Mouse (Mus musculus) liver, postnatal 0 days (tissue): Measurements from ENCODE around the gene Golph3l. TPM values are rescaled to one million over a fixed set of nuclear protein-coding genes. Genes with fewer than 3 reads are reported as not detected.

Source experiments
- ATAC-seq: fragments of 200-750 bp; cut with Nextera tagmentation; 2 replicates; pipeline ENCODE4 v1.8.0; 2017; ENCODE audit warnings: mild to moderate bottlenecking, moderate library complexity
- DNase-seq: peaks from one replicate; pipeline ENCODE4 v3.0.0-alpha.2; 2016
- H3K27ac ChIP-seq: fragments of 300-500 bp; sonication (generic); 2 replicates; pipeline ENCODE4 v1.5.1; 2014; ENCODE audit warnings: antibody characterized with exemption, moderate library complexity, mild to moderate bottlenecking, low read depth
- H3K27me3 ChIP-seq: fragments of 300-500 bp; sonication (generic); 2 replicates; pipeline ENCODE4 v1.6.1; 2014; ENCODE audit warnings: low read length, control low read depth, mixed read lengths; ENCODE audit not compliant: insufficient read depth
- H3K36me3 ChIP-seq: fragments of 300-500 bp; sonication (generic); replicated peaks from 2 replicates; pipeline ENCODE4 v1.6.1; 2014; ENCODE audit warnings: mild to moderate bottlenecking, control low read depth, low read length, moderate library complexity, mixed read lengths; ENCODE audit not compliant: insufficient read depth
- H3K4me1 ChIP-seq: fragments of 300-500 bp; sonication (generic); 2 replicates; pipeline ENCODE4 v1.6.1; 2014; ENCODE audit warnings: antibody characterized with exemption, mild to moderate bottlenecking, control low read depth; ENCODE audit not compliant: insufficient read depth
- H3K4me2 ChIP-seq: fragments of 300-500 bp; sonication (generic); 2 replicates; pipeline ENCODE4 v1.6.1; 2014; ENCODE audit warnings: low read depth, mild to moderate bottlenecking, low read length, moderate library complexity, mixed read lengths
- H3K4me3 ChIP-seq: fragments of 300-500 bp; sonication (generic); 2 replicates; pipeline ENCODE4 v1.5.1; 2014; ENCODE audit warnings: low read depth, low read length
- H3K9ac ChIP-seq: fragments of 300-500 bp; sonication (generic); replicated peaks from 2 replicates; pipeline ENCODE4 v1.6.1; 2014; ENCODE audit warnings: mild to moderate bottlenecking, moderate library complexity
- H3K9me3 ChIP-seq: fragments of 300-500 bp; sonication (generic); 2 replicates; pipeline ENCODE4 v1.6.1; 2016; ENCODE audit warnings: mild to moderate bottlenecking, control low read depth, low read length, mixed read lengths
- CTCF ChIP-seq: sonication (generic); IDR thresholded peaks from 2 replicates; pipeline ENCODE4 v1.5.1; 2016; ENCODE audit warnings: antibody characterized with exemption, low read depth
- EP300 ChIP-seq: IDR thresholded peaks from 2 replicates; pipeline ENCODE4 v1.6.1; 2016; ENCODE audit warnings: antibody characterized with exemption, low read depth, mild to moderate bottlenecking
- WGBS: fragments of 180-500 bp; shearing (Covaris S2); extraction: QIAGEN DNeasy Blood & Tissue Kit; methylation state at CpG from one replicate; pipeline ENCODE4 v1.1.7; 2014; ENCODE audit not compliant: insufficient replicate concordance; 5-methylcytosine and 5-hydroxymethylcytosine counted together
- polyA plus RNA-seq: library from polyadenylated mRNA; unstranded; fragments of >200 nt; fragmentation: Nextera tagmentation; extraction: Ambion mirVana; gene quantifications from 2 replicates; pipeline ENCODE4 v1.2.1, GENCODE M21; 2015

The Golph3l gene
- polyA plus RNA-seq, 1 experiment from 2014 or later = 11.3 TPM

- Histone ChIP-seq H3K9me3 (no peaks in the 10 kb centered on the region), H3K4me1 (peaks cover 3% of the 10 kb centered on the region; the same call in 1 of the 2 replicates), H3K4me3 (no peak overlapping the region), H3K36me3 (no peaks in the 10 kb centered on the region), H3K27me3 (no peaks in the 10 kb centered on the region), H3K27ac (no peak overlapping the region), H3K9ac (no peak overlapping the region), H3K4me2 (no peak overlapping the region)
- DNase-seq (no peak), ATAC-seq (no peak)
- TF ChIP-seq EP300 (no peak), CTCF (no peak)
- WGBS = 37% methylated on average over 3 of the region's 3 CpGs
These were observed 34.7 kb upstream of the Golph3l start for GRCm38 (mm10) chr3:95553986-95554385.

DNA sequence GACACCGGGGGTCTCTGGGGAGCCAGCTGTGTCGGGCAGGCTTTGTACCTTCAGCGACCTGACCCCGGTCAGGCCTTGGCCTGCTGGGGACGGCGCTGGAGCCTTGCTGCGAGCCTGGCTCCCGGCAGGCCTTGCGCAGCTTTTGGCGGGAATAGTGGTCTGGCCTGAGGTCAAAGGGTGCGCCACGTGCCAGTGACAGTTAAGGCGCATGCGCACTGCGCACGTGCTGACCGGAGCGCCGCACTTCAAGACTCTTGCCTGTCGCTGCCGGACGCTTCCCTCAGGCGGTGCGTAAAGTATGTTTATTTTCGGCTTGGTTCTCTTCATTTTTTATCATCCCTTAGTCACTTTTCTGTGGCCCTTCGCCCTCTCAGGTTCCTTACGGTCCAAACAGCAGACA is 29.3 kb upstream of the Golph3l start, which contains the start of gene Hormad1:
Gene Hormad1 (plus strand): TSS at position 241 of the 400 bp plus-strand sequence.
- Histone ChIP-seq H3K36me3 (no peaks in the 10 kb centered on the region), H3K27me3 (no peaks in the 10 kb centered on the region), H3K9ac (no peak within 1 kb of the TSS), H3K4me3 (no peak within 1 kb of the TSS), H3K4me1 (no peaks in the 10 kb centered on the region), H3K4me2 (no peak within 1 kb of the TSS), H3K27ac (no peak within 1 kb of the TSS), H3K9me3 (no peaks in the 10 kb centered on the region)
- TF ChIP-seq EP300 (no peak), CTCF (no peak)
- ATAC-seq = no peak
- DNase-seq = no peak
- WGBS = 92% methylated on average over 27 of the region's 27 CpGs

DNA sequence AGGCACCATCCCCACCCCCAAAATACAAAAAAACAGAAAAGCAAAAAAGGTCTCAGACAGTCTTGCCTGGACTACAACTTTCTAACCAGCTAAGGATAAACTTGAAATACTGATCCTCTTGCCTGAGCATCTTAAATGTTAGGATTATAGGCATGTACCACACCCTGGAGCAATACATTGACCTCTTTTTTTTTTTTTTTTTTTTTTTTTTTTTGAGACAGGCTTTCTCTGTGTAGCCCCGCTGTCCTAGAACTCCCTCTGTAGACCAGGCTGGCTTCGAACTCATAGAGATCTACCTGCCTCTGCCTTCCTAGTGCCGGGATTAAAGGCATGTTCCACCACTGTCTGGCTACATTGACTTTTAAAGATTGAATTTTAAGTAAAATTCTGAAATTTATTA is 28.0 kb upstream of the Golph3l start:
- Histone ChIP-seq H3K9ac (no peak overlapping the region), H3K4me3 (no peak overlapping the region), H3K4me2 (no peak overlapping the region), H3K36me3 (no peaks in the 10 kb centered on the region), H3K27me3 (no peaks in the 10 kb centered on the region), H3K4me1 (no peaks in the 10 kb centered on the region), H3K27ac (no peak overlapping the region), H3K9me3 (no peaks in the 10 kb centered on the region)
- WGBS = 90% methylated on average over 3 of the region's 3 CpGs
- DNase-seq = no peak
- no peak for ATAC-seq
- TF ChIP-seq CTCF (no peak), EP300 (no peak)

- DNase-seq (no peak), ATAC-seq (no peak)
- H3K4me3 ChIP-seq = no peak overlapping the region
- H3K9ac ChIP-seq = no peak overlapping the region
- no peaks in the 10 kb centered on the region for H3K4me1 ChIP-seq
- no peaks in the 10 kb centered on the region for H3K36me3 ChIP-seq
- H3K9me3 ChIP-seq = no peaks in the 10 kb centered on the region
- TF ChIP-seq EP300 (no peak), CTCF (no peak)
- no peak overlapping the region for H3K27ac ChIP-seq
- no peak overlapping the region for H3K4me2 ChIP-seq
- WGBS = 76% methylated on average over 2 of the region's 2 CpGs
- H3K27me3 ChIP-seq = no peaks in the 10 kb centered on the region
These were observed 26.9 kb upstream of the Golph3l start for GRCm38 (mm10) chr3:95561826-95562225.

GRCm38 (mm10) chr3:95569585-95569984 is 19.1 kb upstream of the Golph3l start:
- H3K9me3 ChIP-seq = no peaks in the 10 kb centered on the region
- H3K4me2 ChIP-seq = no peak overlapping the region
- H3K4me3 ChIP-seq = no peak overlapping the region
- no peak for TF ChIP-seq CTCF
- TF ChIP-seq EP300 = no peak
- no peaks in the 10 kb centered on the region for H3K27me3 ChIP-seq
- no peak overlapping the region for H3K27ac ChIP-seq
- 91% methylated on average over 3 of the region's 3 CpGs for WGBS
- ATAC-seq = no peak
- no peaks in the 10 kb centered on the region for H3K36me3 ChIP-seq
- no peak overlapping the region for H3K9ac ChIP-seq
- DNase-seq = no peak
- H3K4me1 ChIP-seq = no peaks in the 10 kb centered on the region

- TF ChIP-seq EP300 (no peak), CTCF (no peak)
- Histone ChIP-seq H3K4me1 (peaks cover 5% of the 10 kb centered on the region), H3K9me3 (no peaks in the 10 kb centered on the region), H3K36me3 (peaks cover 13% of the 10 kb centered on the region), H3K4me2 (peak overlapping the region; percentile 80), H3K9ac (peak overlapping the region; percentile 54; the same call in 1 of the 2 replicates), H3K27ac (peak overlapping the region; percentile 87), H3K27me3 (no peaks in the 10 kb centered on the region), H3K4me3 (peak overlapping the region; percentile 81)
- 51% methylated on average over 8 of the region's 8 CpGs for WGBS
- no peak for DNase-seq
- ATAC-seq = no peak; the same call in 1 of the 2 replicates
These were observed 755 bp upstream of the Golph3l start for GRCm38 (mm10) chr3:95587754-95588603.
